Mouse (Mus musculus) Patski (cell line): ENCODE results near the gene Nt5c2. TPM values are rescaled to one million over a fixed set of nuclear protein-coding genes. Genes with fewer than 3 reads are reported as not detected.
A peak's percentile ranks its signal among the peaks of the same experiment; 100 is the strongest.

Experiments
- ATAC-seq: fragments of 100-300 bp; one replicate; pipeline ENCODE4 v1.8.0; 2021
- CTCF ChIA-PET: fragments of 350-600 bp; sonication (Branson Sonifier 250); formaldehyde crosslinking; loops from one replicate; lab custom pipeline; 2022; ENCODE audit warnings: inconsistent platforms; lab: Charles Lee
- POLR2A ChIA-PET: fragments of 350-600 bp; sonication (Branson Sonifier 250); formaldehyde crosslinking; loops from one replicate; lab custom pipeline; 2022; ENCODE audit warnings: antibody characterized with exemption, inconsistent platforms; lab: Charles Lee
- DNase-seq: peaks from one replicate; pipeline ENCODE4 v3.0.0-alpha.2; 2011; ENCODE audit warnings: low read depth, low spot score
- H3K27me3 ChIP-seq: fragments of 371-371 bp; one replicate; pipeline ENCODE4 v1.5.1; 2021
- CTCF ChIP-seq: fragments of 100-300 bp; IDR thresholded peaks from one replicate; pipeline ENCODE4 v1.5.1; 2021
- in situ Hi-C: fragments of 300-500 bp; cut with MboI; formaldehyde crosslinking; loops from 3 replicates; pipeline ENCODE4 v1.11.1; 2018; ENCODE audit warnings: low pct_unique_long_range_greater_than_20kb, mixed read lengths
- polyA plus RNA-seq: library from polyadenylated mRNA; unstranded; gene quantifications from one replicate; pipeline ENCODE4 v1.2.3, GENCODE M21; 2021

The Nt5c2 gene
- polyA plus RNA-seq, 1 experiment from 2014 or later = 99.6 TPM

DNA sequence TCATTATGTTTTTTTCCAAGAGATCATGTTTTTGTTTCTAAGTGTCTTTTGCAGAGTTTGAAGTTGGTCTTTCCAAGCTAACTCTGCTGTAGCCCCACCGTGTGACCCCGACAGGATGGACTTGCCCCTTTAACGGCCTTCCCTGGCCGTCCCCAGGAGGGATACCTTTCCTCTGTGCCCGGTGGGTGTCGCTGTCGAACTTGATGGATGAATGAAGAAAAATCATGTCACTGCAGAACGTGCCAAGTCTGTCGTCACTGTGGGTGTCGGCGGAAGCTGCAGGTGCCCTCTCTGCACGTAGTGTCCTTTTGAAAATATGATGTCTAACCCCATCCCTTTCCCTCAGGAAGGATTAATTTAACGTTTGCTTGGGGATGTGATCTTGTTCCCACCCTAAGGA is 136.6 kb downstream of the Nt5c2 start:
- CTCF ChIA-PET = interaction anchor here (0.7 to 4.7 kb wide), 4 partner anchors 14 to 162 kb away, joined by 3 to 40 read pairs (median 4); no protein-coding TSS in a partner anchor
- no peak for TF ChIP-seq CTCF
- no peaks in the 10 kb centered on the region for H3K27me3 ChIP-seq
- in situ Hi-C loops = loop anchor here (5.0 kb wide), 1 partner anchor 114 kb away; no protein-coding TSS in a partner anchor
- ATAC-seq = no peak
- DNase-seq = no peak
- POLR2A ChIA-PET = interaction anchor here (0.6 to 0.8 kb wide), 2 partner anchors 79 to 120 kb away, joined by 3 read pairs; no protein-coding TSS in a partner anchor

DNA sequence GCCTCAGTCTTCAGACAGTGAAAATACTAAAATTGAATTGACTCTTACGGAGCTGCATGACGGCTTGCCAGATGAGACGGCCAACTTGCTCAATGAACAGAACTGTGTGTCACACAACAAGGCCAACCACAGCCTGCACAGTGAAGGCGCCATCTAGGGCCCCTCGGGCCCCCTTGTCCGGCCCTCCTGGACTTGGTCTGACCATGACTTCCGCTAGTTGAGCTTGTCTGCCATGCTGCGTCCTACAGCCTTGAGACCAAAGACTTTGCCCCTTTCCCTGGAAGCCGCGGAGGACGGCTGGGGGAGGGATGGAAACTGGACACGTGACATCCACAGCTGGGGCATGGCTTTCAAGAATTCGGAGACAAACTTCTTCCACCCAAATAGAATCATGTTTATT is 137.1 kb downstream of the Nt5c2 start:
- TF ChIP-seq CTCF = no peak
- no peak for ATAC-seq
- ChIA-PET CTCF (interaction anchor here (0.7 to 4.7 kb wide), 6 partner anchors 14 to 162 kb away, joined by 3 to 40 read pairs (median 4); no protein-coding TSS in a partner anchor), POLR2A (interaction anchor here (0.6 kb wide), 1 partner anchor 80 kb away, joined by 3 read pairs; no protein-coding TSS in a partner anchor)
- H3K27me3 ChIP-seq = no peaks in the 10 kb centered on the region
- in situ Hi-C loops = loop anchor here (5.0 kb wide), 1 partner anchor 114 kb away; no protein-coding TSS in a partner anchor
- DNase-seq = no peak

DNA sequence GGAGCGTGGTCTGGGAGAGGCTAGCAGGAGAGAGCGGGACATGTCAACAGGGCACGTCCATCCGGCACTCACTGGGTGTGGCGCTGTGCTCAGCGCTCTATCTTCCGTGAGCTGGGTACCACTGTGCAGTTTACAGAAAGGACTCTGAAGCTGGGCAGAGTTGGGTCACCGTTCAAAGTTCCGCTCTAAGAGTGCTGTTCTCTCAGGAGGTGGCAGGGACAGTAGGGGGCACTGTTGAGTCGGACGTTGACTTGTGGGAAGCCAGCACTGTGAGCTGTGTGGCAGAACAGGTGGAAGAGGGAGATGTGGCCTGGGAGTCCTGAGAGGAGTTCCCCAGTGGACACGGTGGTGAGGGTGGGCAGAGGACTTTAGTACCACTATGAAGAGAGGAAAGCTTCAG is 139.2 kb downstream of the Nt5c2 start:
- H3K27me3 ChIP-seq = no peaks in the 10 kb centered on the region
- POLR2A ChIA-PET = no interaction called here
- no peak for DNase-seq
- TF ChIP-seq CTCF = peak; percentile 91
- peak; percentile 44 for ATAC-seq
- in situ Hi-C loops = loop anchor here (5.0 kb wide), 1 partner anchor 117 kb away; no protein-coding TSS in a partner anchor
- CTCF ChIA-PET = interaction anchor here (0.8 to 5.4 kb wide), 8 partner anchors 10 to 134 kb away, joined by 3 to 40 read pairs (median 6); partner anchors contain the start of gene Cnnm2

DNA sequence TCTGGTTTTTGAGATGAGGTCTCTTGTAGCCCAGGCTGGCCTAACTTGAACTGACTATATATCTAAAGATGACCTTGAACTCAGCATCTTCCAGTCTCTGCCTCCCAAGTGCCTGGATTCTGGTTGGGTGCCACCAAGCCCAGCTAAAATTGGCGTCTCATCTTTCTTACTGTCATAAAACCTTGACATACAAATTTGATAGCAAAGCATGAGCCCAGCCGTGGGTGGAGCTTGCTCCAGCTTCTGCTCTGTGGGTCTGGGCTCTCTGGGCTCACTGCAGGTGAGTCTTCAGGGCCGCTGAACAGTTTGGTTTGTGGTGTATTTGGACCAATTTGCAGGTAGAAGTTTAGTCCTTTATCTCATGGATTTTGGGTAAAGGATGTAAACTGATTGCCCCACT is 141.0 kb downstream of the Nt5c2 start:
- ATAC-seq (no peak), DNase-seq (no peak)
- ChIA-PET POLR2A (no interaction called here), CTCF (interaction anchor here (5.4 kb wide), 1 partner anchor 114 kb away, joined by 30 read pairs; the partner anchor contains the start of gene Cnnm2)
- no peaks in the 10 kb centered on the region for H3K27me3 ChIP-seq
- in situ Hi-C loops = loop anchor here (5.0 kb wide), 2 partner anchors 67 to 112 kb away; partner anchors contain the start of gene Cnnm2
- TF ChIP-seq CTCF = no peak

DNA sequence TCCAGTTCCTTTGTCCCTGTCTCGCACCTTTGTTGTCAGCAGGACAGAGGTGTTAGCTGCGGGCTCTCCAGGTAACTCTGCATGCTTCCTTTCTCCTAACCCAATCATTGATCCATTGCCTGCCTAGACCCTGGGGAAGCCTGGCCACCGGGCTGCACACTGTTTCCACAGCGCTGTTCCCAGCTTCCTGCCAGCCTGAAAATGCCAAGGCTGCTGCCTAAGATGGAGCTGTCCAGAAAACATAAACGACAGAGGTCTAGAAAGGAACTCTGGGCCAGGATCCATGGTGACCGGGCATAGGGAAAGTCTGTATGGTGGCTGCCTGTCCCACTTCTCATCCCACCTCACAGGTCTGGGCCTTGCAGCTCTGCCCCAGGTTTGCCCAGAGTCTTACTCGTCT is 143.3 kb downstream of the Nt5c2 start:
- CTCF ChIA-PET = interaction anchor here (0.8 to 5.4 kb wide), 2 partner anchors 112 to 119 kb away, joined by 4 to 30 read pairs; partner anchors contain the start of gene Cnnm2
- no peaks in the 10 kb centered on the region for H3K27me3 ChIP-seq
- POLR2A ChIA-PET = interaction anchor here (1.1 kb wide), 1 partner anchor 127 kb away, joined by 3 read pairs; no protein-coding TSS in a partner anchor
- ATAC-seq (no peak), DNase-seq (no peak)
- no peak for TF ChIP-seq CTCF
- in situ Hi-C loops = loop anchor here (5.0 kb wide), 2 partner anchors 64 to 109 kb away; partner anchors contain the start of gene Cnnm2

DNA sequence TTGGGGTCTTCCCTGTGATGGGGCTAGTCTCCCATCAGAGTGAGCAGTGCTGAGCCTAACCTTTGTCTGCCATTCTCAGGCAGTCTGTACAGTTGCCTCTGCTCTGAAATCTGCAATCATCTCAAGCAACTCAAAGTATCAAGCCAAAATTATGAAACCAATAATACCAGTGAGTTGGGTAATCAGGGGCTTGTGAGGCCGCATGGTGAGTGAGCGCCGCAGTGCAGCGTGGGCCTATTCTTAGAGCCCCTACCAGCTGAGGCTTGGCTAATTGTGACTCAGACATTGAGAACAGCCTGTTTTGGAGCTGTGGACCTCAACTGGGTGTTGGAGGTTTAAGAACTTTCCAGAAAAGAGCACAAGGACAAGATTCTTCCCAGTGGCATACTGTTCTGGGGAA is 143.9 kb downstream of the Nt5c2 start:
- no peak for TF ChIP-seq CTCF
- in situ Hi-C loops = loop anchor here (5.0 kb wide), 2 partner anchors 64 to 109 kb away; partner anchors contain the start of gene Cnnm2
- POLR2A ChIA-PET = no interaction called here
- no peaks in the 10 kb centered on the region for H3K27me3 ChIP-seq
- no peak for DNase-seq
- no peak for ATAC-seq
- CTCF ChIA-PET = interaction anchor here (2.0 to 5.4 kb wide), 3 partner anchors 60 to 111 kb away, joined by 4 to 42 read pairs (median 30); partner anchors contain the start of gene Cnnm2

DNA sequence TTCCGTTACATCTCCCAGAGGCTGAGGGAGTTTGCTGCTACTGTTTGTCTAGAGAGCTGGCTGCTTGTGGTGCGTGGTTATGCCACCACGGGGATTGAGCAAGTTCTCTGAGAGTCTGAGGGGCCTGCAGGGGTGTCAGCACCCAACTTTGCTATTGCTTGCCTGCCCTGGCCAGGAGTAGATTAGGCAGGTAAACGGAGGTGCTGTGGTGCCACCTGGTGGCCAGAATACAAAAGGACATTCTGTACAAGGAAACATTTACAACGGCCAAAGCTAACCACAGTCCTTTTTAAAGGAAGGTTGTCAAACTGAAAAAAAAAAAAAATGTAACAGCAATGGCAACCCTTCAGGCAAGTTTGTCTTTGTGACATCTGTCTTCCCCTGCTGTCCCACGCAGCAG is 145.4 kb downstream of the Nt5c2 start:
- peak; percentile 42 for ATAC-seq
- ChIA-PET POLR2A (interaction anchor here (0.8 to 1.6 kb wide), 2 partner anchors 110 to 198 kb away, joined by 3 to 7 read pairs; partner anchors contain the start of gene Taf5), CTCF (interaction anchor here (0.7 to 3.4 kb wide), 13 partner anchors 10 to 177 kb away, joined by 3 to 42 read pairs (median 4); partner anchors contain the start of gene Cnnm2)
- DNase-seq = no peak
- H3K27me3 ChIP-seq = no peaks in the 10 kb centered on the region
- in situ Hi-C loops = loop anchor here (5.0 kb wide), 1 partner anchor 202 kb away; no protein-coding TSS in a partner anchor
- peak; percentile 88 for TF ChIP-seq CTCF

DNA sequence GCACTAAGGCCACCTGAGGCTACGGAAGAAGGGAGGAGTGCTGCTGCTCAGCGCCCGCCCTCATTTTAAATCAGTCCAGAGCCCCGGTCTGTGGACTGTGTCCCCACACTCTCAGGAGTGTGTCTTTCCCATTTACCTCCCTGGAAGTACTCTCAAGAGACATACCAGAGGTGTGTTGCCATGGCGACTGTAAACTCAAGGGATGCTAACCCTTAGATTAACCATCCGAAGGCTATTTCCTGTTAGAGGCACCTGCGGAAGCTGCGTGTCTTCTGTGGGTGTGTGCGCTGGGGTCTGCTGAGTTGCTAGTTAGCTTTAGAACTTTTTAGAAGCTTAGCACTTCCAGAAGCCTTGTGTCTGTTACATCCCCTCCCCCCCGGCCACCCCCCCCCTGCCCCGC is 145.9 kb downstream of the Nt5c2 start:
- DNase-seq (no peak), ATAC-seq (no peak)
- TF ChIP-seq CTCF = no peak
- H3K27me3 ChIP-seq = no peaks in the 10 kb centered on the region
- ChIA-PET POLR2A (interaction anchor here (0.8 to 1.6 kb wide), 2 partner anchors 109 to 199 kb away, joined by 3 to 7 read pairs; partner anchors contain the start of gene Taf5), CTCF (interaction anchor here (0.9 to 3.4 kb wide), 10 partner anchors 11 to 129 kb away, joined by 3 to 42 read pairs (median 4); partner anchors contain the start of gene Cnnm2)
- in situ Hi-C loops = loop anchor here (5.0 kb wide), 1 partner anchor 202 kb away; no protein-coding TSS in a partner anchor

DNA sequence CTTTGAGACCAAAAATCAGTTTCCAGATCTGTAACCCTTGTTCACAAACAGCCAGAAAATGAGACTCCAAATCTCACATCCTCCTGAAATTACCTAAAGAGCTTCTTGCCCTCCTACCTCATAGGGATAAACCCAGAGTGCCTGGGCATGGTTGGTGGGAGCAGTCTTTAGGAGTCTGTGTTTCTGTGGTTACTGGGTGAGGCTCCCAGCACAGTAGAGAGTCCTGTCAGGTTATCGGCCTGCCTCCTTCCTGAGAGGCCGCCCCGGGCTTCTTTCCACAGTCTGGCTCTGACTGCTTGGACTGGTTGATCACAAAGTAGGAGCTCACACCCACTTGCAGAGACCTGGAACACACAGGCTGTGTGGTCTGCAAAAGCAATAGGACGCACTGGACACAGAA is 149.6 kb downstream of the Nt5c2 start:
- TF ChIP-seq CTCF = no peak
- ChIA-PET POLR2A (no interaction called here), CTCF (interaction anchor here (0.9 to 2.9 kb wide), 3 partner anchors 59 to 175 kb away, joined by 3 to 12 read pairs (median 3); partner anchors contain the start of gene Borcs7)
- in situ Hi-C loops = loop anchor here (5.0 kb wide), 1 partner anchor 198 kb away; no protein-coding TSS in a partner anchor
- H3K27me3 ChIP-seq = no peaks in the 10 kb centered on the region
- ATAC-seq (no peak), DNase-seq (no peak)

DNA sequence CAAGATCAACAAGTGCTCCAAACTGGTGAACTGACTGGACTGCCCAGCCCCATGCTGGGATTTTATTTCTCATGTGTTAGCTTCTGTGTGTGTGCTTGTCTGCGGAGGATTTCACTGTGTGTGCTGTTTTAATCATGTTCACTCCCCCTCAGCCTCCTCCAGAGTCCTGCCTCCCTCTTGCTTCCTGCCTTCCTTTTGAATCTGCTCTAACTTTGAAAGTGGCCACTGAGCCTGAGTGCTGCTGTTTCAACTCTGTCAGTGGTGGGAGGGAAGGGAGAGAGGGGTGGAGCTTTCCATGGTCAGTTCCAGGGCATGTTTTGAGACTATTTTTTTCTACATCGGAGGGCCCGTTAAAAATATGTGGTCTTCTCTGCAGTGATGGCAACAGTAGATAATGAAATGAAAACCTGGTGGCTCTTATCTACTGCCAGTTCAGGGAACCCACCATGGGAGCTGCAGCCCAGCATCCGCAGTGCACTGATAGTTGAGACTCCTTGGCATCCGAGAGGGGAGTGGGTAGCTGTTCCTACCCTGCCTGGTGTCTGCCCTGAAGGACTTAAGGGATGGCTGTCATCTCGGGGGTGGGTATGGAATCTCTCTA is 150.1 kb downstream of the Nt5c2 start:
- no peak for TF ChIP-seq CTCF
- H3K27me3 ChIP-seq = no peaks in the 10 kb centered on the region
- DNase-seq = no peak
- ChIA-PET CTCF (interaction anchor here (1.2 to 2.9 kb wide), 3 partner anchors 13 to 104 kb away, joined by 3 to 12 read pairs (median 3); no protein-coding TSS in a partner anchor), POLR2A (no interaction called here)
- no peak for ATAC-seq
- in situ Hi-C loops = loop anchor here (5.0 kb wide), 1 partner anchor 198 kb away; no protein-coding TSS in a partner anchor
